Comparison of ENCODE assay signal across 8 mouse cellular contexts in genomic region chr16:29761779-29762277, GRCm38 (mm10).
DNase-seq lines count a peak whose midpoint lies in the region; TF ChIP-seq lines count a peak whose summit lies in the region.

No protein-coding gene starts in this region.

- 45% methylated on average over 6 of the region's 6 CpGs for WGBS in kidney, adult 2 months

- H3K36me3 ChIP-seq in kidney, adult 2 months (ENCODE audit: control insufficient read depth, insufficient read depth, low read length), result no peaks in the 10 kb centered on the region

- no peaks in the 10 kb centered on the region for H3K27me3 ChIP-seq in kidney, adult 2 months (replicated peaks; ENCODE audit: control insufficient read depth, insufficient read depth, low read length)

- peak; percentile 14 for DNase-seq in kidney, adult 2 months
- no peak for DNase-seq in kidney, adult 8-10 months
- DNase-seq in brain, embryonic 14.5 days (ENCODE audit: low read depth), result peak; percentile 71
- DNase-seq in gonadal fat pad, adult 2 months (ENCODE audit: low read depth), result peak; percentile 60
- DNase-seq in kidney, postnatal 36 days, result peak; percentile 7 to 14
- DNase-seq in retina, embryonic 14.5 days (ENCODE audit: low spot score), result peak; percentile 54
- DNase-seq in cerebellum, adult 8-10 months, result no peak
- no peak for DNase-seq in cerebellum, postnatal 4 days (ENCODE audit: low spot score in 2 of 2)

- no peak overlapping the region for H3K4me3 ChIP-seq in kidney, adult 2 months (ENCODE audit: insufficient read depth, low read depth, low read length)

- no peaks in the 10 kb centered on the region for H3K4me1 ChIP-seq in kidney, adult 2 months (ENCODE audit: control insufficient read depth, insufficient read depth, low read length)

- no peak for TF ChIP-seq POLR2A in kidney, adult 2 months (IDR thresholded peaks at IDR 0.05; ENCODE audit: low read depth, low read length)
- no peak for TF ChIP-seq POLR2A in brain, embryonic 14.5 days (IDR thresholded peaks at IDR 0.05; ENCODE audit: borderline replicate concordance, extremely low read depth, insufficient read depth, insufficient read length, poor library complexity, severe bottlenecking)

- H3K27ac ChIP-seq in kidney, adult 2 months (ENCODE audit: insufficient read depth, low read depth, low read length), result no peak overlapping the region

- TF ChIP-seq CTCF in kidney, adult 2 months (conservative IDR thresholded peaks at IDR 0.05; ENCODE audit: insufficient read depth, insufficient read length, low read depth, low read length), result no peak
- no peak for TF ChIP-seq CTCF in brain, embryonic 14.5 days (IDR thresholded peaks at IDR 0.05; ENCODE audit: borderline replicate concordance, extremely low read depth, insufficient read depth, insufficient read length)

Comparison
In these comparisons a context has a peak if more than half of its experiments do, and no peak if none do; other contexts are left out.
1. DNase-seq: peak in kidney, adult 2 months (single experiment), brain, embryonic 14.5 days (single experiment), gonadal fat pad, adult 2 months (single experiment), kidney, postnatal 36 days (2 of 2) and retina, embryonic 14.5 days (single experiment); none in kidney, adult 8-10 months (0 of 2), cerebellum, adult 8-10 months (single experiment) and cerebellum, postnatal 4 days (0 of 2).